ENCODE assay signal across 10 mouse cellular contexts in the genomic region with DNA sequence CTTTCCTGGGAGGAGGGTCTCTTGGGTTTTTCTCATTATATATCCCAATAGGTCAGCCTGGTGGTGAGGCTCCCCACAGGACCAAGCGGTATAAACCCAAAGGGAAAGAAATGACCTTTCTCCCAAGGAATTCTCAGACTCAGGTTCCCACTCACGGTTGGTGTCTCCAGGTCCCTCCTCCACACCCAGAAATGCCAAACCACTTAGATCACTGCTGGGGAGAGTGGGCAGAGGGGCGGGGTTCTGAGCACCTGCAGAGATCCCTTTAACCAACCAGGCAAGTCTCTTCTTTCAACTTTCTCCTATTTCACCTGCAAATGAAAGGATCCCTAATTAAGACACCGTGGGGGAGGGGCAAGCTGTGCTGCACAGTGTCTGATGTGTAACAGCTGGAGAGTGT. TPM values are rescaled to one million over a fixed set of nuclear protein-coding genes. Genes with fewer than 3 reads are reported as not detected.
A peak's percentile ranks its signal among the peaks of the same experiment; 100 is the strongest.
DNase-seq lines count a peak whose midpoint lies in the region; ATAC-seq lines count a peak whose summit lies in the region.
"Had no signal": no experiment of that assay in that cellular context is flagged by ENCODE, and none has a peak within 500 bp of the region (broad histone marks: within the 10 kb centered on the region; RNA-seq: fewer than 3 reads in every experiment).

No protein-coding gene starts in this region.

- H3K4me2 ChIP-seq in midbrain, embryonic 11.5 days: no peak overlapping the region
- H3K4me2 ChIP-seq in midbrain, embryonic 13.5 days (replicated peaks): no peak overlapping the region
- H3K4me2 ChIP-seq in embryonic facial prominence, embryonic 13.5 days: peak overlapping the region; percentile 22
- peak overlapping the region; percentile 18; the same call in 1 of the 2 replicates for H3K4me2 ChIP-seq in stomach, embryonic 14.5 days (replicated peaks; ENCODE audit: low read depth, low read length)
- H3K4me2 ChIP-seq: limb, embryonic 12.5 days had no signal

- H3K4me1 ChIP-seq in midbrain, embryonic 11.5 days (ENCODE audit: control insufficient read depth, insufficient read depth, low read length): peaks cover 12% of the 10 kb centered on the region
- H3K4me1 ChIP-seq in midbrain, embryonic 13.5 days (replicated peaks): peaks cover 21% of the 10 kb centered on the region
- H3K4me1 ChIP-seq in embryonic facial prominence, embryonic 13.5 days: peaks cover 45% of the 10 kb centered on the region
- H3K4me1 ChIP-seq in stomach, embryonic 14.5 days (ENCODE audit: control insufficient read depth, insufficient read depth, low read length): peaks cover 5% of the 10 kb centered on the region; the same call in 1 of the 2 replicates

- no peak overlapping the region for H3K9ac ChIP-seq in midbrain, embryonic 11.5 days (ENCODE audit: low read length)
- H3K9ac ChIP-seq in midbrain, embryonic 13.5 days (replicated peaks): no peak overlapping the region
- no peak overlapping the region for H3K9ac ChIP-seq in embryonic facial prominence, embryonic 13.5 days
- H3K9ac ChIP-seq in stomach, embryonic 14.5 days (replicated peaks; ENCODE audit: low read depth, low read length): no peak overlapping the region
- H3K9ac ChIP-seq: limb, embryonic 12.5 days had no signal

- no peak overlapping the region for H3K4me3 ChIP-seq in midbrain, embryonic 11.5 days (ENCODE audit: low read depth, low read length)
- no peak overlapping the region for H3K4me3 ChIP-seq in midbrain, embryonic 13.5 days (replicated peaks)
- no peak overlapping the region for H3K4me3 ChIP-seq in embryonic facial prominence, embryonic 13.5 days
- H3K4me3 ChIP-seq in stomach, embryonic 14.5 days (ENCODE audit: low read depth, low read length): no peak overlapping the region
- H3K4me3 ChIP-seq: limb, embryonic 12.5 days had no signal

- H3K9me3 ChIP-seq in midbrain, embryonic 11.5 days (ENCODE audit: control insufficient read depth, low read length): no peaks in the 10 kb centered on the region
- H3K9me3 ChIP-seq in midbrain, embryonic 13.5 days: no peaks in the 10 kb centered on the region
- H3K9me3 ChIP-seq in embryonic facial prominence, embryonic 13.5 days: no peaks in the 10 kb centered on the region
- H3K9me3 ChIP-seq in stomach, embryonic 14.5 days (ENCODE audit: control insufficient read depth, low read depth, low read length): no peaks in the 10 kb centered on the region
- H3K9me3 ChIP-seq: limb, embryonic 12.5 days had no signal

- WGBS in midbrain, embryonic 11.5 days: 12% methylated on average over 4 of the region's 4 CpGs
- WGBS in midbrain, embryonic 13.5 days: 23% methylated on average over 4 of the region's 4 CpGs
- 11% methylated on average over 4 of the region's 4 CpGs for WGBS in embryonic facial prominence, embryonic 13.5 days
- 25% methylated on average over 4 of the region's 4 CpGs for WGBS in stomach, embryonic 14.5 days

- H3K36me3 ChIP-seq in midbrain, embryonic 11.5 days (ENCODE audit: control insufficient read depth, insufficient read depth, low read length): no peaks in the 10 kb centered on the region
- 0 out of 2 replicates have a peak, but pooled peaks cover 4% of the 10 kb centered on the region for H3K36me3 ChIP-seq in midbrain, embryonic 13.5 days
- H3K36me3 ChIP-seq in embryonic facial prominence, embryonic 13.5 days: peaks cover 16% of the 10 kb centered on the region
- peaks cover 12% of the 10 kb centered on the region for H3K36me3 ChIP-seq in stomach, embryonic 14.5 days (ENCODE audit: control insufficient read depth, insufficient read depth, low read length)

- no peak for DNase-seq in midbrain, embryonic 11.5 days (ENCODE audit: low spot score, missing footprints)
- peak; percentile 68 to 79 for DNase-seq in kidney, postnatal 4 days
- DNase-seq in right cerebral cortex, postnatal 10 days (ENCODE audit: low spot score in 2 of 2): no peak
- DNase-seq in adrenal gland, postnatal 36 days: no peak
- DNase-seq: heart, postnatal 4 days had no signal

- no peak overlapping the region for H3K27ac ChIP-seq in midbrain, embryonic 11.5 days (ENCODE audit: low read depth, low read length)
- no peak overlapping the region for H3K27ac ChIP-seq in midbrain, embryonic 13.5 days
- peak overlapping the region; percentile 66 for H3K27ac ChIP-seq in embryonic facial prominence, embryonic 13.5 days
- peak overlapping the region; percentile 84 for H3K27ac ChIP-seq in stomach, embryonic 14.5 days (ENCODE audit: low read length)
- H3K27ac ChIP-seq: limb, embryonic 12.5 days had no signal

- peak; percentile 42 for ATAC-seq in midbrain, embryonic 11.5 days (ENCODE audit: low FRiP score)
- no peak for ATAC-seq in midbrain, embryonic 13.5 days
- ATAC-seq in embryonic facial prominence, embryonic 13.5 days (ENCODE audit: insufficient number of reproducible peaks, insufficient read depth, low FRiP score, low TSS enrichment, low read depth): peak; percentile 75
- ATAC-seq in stomach, embryonic 14.5 days (ENCODE audit: insufficient number of reproducible peaks, insufficient read depth, low FRiP score, low read depth): peak; percentile 62; the same call in 1 of the 2 replicates
- no peak for ATAC-seq in megakaryocyte progenitor cell, adult 5-6 weeks (replicated peaks; ENCODE audit: poor library complexity)

- peaks cover 2% of the 10 kb centered on the region; the same call in 1 of the 2 replicates for H3K27me3 ChIP-seq in midbrain, embryonic 11.5 days (ENCODE audit: control insufficient read depth, insufficient read depth, low read length)
- H3K27me3 ChIP-seq in midbrain, embryonic 13.5 days: peaks cover 13% of the 10 kb centered on the region
- no peaks in the 10 kb centered on the region for H3K27me3 ChIP-seq in embryonic facial prominence, embryonic 13.5 days
- no peaks in the 10 kb centered on the region for H3K27me3 ChIP-seq in stomach, embryonic 14.5 days (ENCODE audit: control insufficient read depth, insufficient read depth, low read length)
- H3K27me3 ChIP-seq: limb, embryonic 12.5 days had no signal

RNA-seq across cellular contexts. Expression of gene Vangl1, which starts 51.6 kb away (rescaled TPM):
- 9.3 and 10.2 TPM in 2 replicates for polyA plus RNA-seq in midbrain, embryonic 11.5 days (2014; fragmentation: Nextera tagmentation; extraction: Ambion mirVana)
- polyA plus RNA-seq in midbrain, embryonic 13.5 days (2015; fragmentation: Nextera tagmentation; extraction: Ambion mirVana): 5.9 and 7.3 TPM in 2 replicates
- polyA plus RNA-seq in embryonic facial prominence, embryonic 13.5 days (2015; fragmentation: Nextera tagmentation; extraction: Ambion mirVana): 13.9 and 15.4 TPM in 2 replicates
- polyA plus RNA-seq in stomach, embryonic 14.5 days (2014; fragmentation: Nextera tagmentation; extraction: Ambion mirVana): 29.5 and 30.2 TPM in 2 replicates
- 0.34 and 0.47 TPM in 2 replicates for total RNA-seq in megakaryocyte progenitor cell, adult 5-6 weeks (2015)
- total RNA-seq in megakaryocyte progenitor cell, adult 5-6 weeks (2017): 1.5 TPM in 2 replicates
- 10 to 100 TPM; 30.4 to 33.9 TPM for total RNA-seq in adrenal gland, postnatal 36 days (2021)

Comparison
In these comparisons a context has a peak if more than half of its experiments do, and no peak if none do; other contexts are left out.
1. ATAC-seq: peak in midbrain, embryonic 11.5 days (single experiment), embryonic facial prominence, embryonic 13.5 days (single experiment) and stomach, embryonic 14.5 days (single experiment); none in midbrain, embryonic 13.5 days (single experiment) and megakaryocyte progenitor cell, adult 5-6 weeks (single experiment).
2. DNase-seq: peak in kidney, postnatal 4 days (2 of 2); none in midbrain, embryonic 11.5 days (single experiment), right cerebral cortex, postnatal 10 days (0 of 2) and adrenal gland, postnatal 36 days (0 of 2).
3. H3K27ac ChIP-seq: peak in embryonic facial prominence, embryonic 13.5 days (single experiment) and stomach, embryonic 14.5 days (single experiment); none in midbrain, embryonic 11.5 days (single experiment) and midbrain, embryonic 13.5 days (single experiment).
4. H3K4me2 ChIP-seq: peak in embryonic facial prominence, embryonic 13.5 days (single experiment) and stomach, embryonic 14.5 days (single experiment); none in midbrain, embryonic 11.5 days (single experiment) and midbrain, embryonic 13.5 days (single experiment).